Mouse (Mus musculus): ENCODE measurements around the gene Six5.
"Not testable (repeated sequence)": the region's sequence is repeated elsewhere in the genome, so short reads cannot be mapped to it uniquely, and the experiment has no call there.

Six5 gene

GRCm38 (mm10) chr7:19094471-19094825 is at the start of gene Six5:
Gene Six5, plus strand, starts transcription at chr7:19094594.
- peak; percentile 58 for DNase-seq

- no peak for DNase-seq
Observed at GRCm38 (mm10) chr7:19044616-19045015, 49.8 kb upstream of the Six5 start.

GRCm38 (mm10) chr7:19046286-19047069 is 47.9 kb upstream of the Six5 start:
- DNase-seq: peak; percentile 16

GRCm38 (mm10) chr7:19048006-19048527 is 46.3 kb upstream of the Six5 start:
- DNase-seq: no peak

GRCm38 (mm10) chr7:19049252-19049651 is 45.1 kb upstream of the Six5 start:
- no peak for DNase-seq

- DNase-seq: no peak
Observed at GRCm38 (mm10) chr7:19050172-19050571, 44.2 kb upstream of the Six5 start.

GRCm38 (mm10) chr7:19051161-19051560 is 43.2 kb upstream of the Six5 start:
- DNase-seq: no peak

- no peak for DNase-seq
Observed at GRCm38 (mm10) chr7:19052345-19053135, 41.9 kb upstream of the Six5 start.

GRCm38 (mm10) chr7:19053136-19053532 is 41.3 kb upstream of the Six5 start:
- DNase-seq: no peak

GRCm38 (mm10) chr7:19054047-19054776 is 40.2 kb upstream of the Six5 start, which contains the start of gene Rsph6a:
Gene Rsph6a, plus strand, starts transcription at chr7:19054690.
- DNase-seq: peak; percentile 34

GRCm38 (mm10) chr7:19054777-19055076 is 39.7 kb upstream of the Six5 start:
- DNase-seq: no peak

GRCm38 (mm10) chr7:19055108-19055507 is 39.3 kb upstream of the Six5 start:
- DNase-seq: no peak

GRCm38 (mm10) chr7:19057405-19057804 is 37.0 kb upstream of the Six5 start:
- DNase-seq: no peak

GRCm38 (mm10) chr7:19065896-19066295 is 28.5 kb upstream of the Six5 start:
- DNase-seq: no peak

GRCm38 (mm10) chr7:19067063-19067462 is 27.3 kb upstream of the Six5 start:
- DNase-seq: no peak

- no peak for DNase-seq
Observed at GRCm38 (mm10) chr7:19067935-19068334, 26.5 kb upstream of the Six5 start.

- peak; percentile 83 for DNase-seq
Observed at GRCm38 (mm10) chr7:19068707-19069106, 25.7 kb upstream of the Six5 start.

- no peak for DNase-seq
Observed at GRCm38 (mm10) chr7:19069500-19069899, 24.9 kb upstream of the Six5 start.

GRCm38 (mm10) chr7:19071024-19071423 is 23.4 kb upstream of the Six5 start:
- DNase-seq: not testable (repeated sequence)

- peak; percentile 48 for DNase-seq
Observed at GRCm38 (mm10) chr7:19073504-19073903, 20.9 kb upstream of the Six5 start.

GRCm38 (mm10) chr7:19074494-19074893 is 19.9 kb upstream of the Six5 start:
- no peak for DNase-seq

GRCm38 (mm10) chr7:19075231-19075630 is 19.2 kb upstream of the Six5 start:
- no peak for DNase-seq

Measured in lung, postnatal 14 days (tissue).